Mouse (Mus musculus) C2C12 (cell line): ENCODE results near the gene Pou3f1.

ENCODE experiments used
- CTCF ChIP-seq: IDR thresholded peaks from one replicate; pipeline ENCODE4 v1.5.1; 2011; ENCODE audit not compliant: control insufficient read depth, insufficient read depth, insufficient read length
- USF1 ChIP-seq: IDR thresholded peaks from one replicate; pipeline ENCODE4 v1.6.1; 2011; ENCODE audit warnings: low read depth, mild to moderate bottlenecking, control low read depth, moderate library complexity

DNA sequence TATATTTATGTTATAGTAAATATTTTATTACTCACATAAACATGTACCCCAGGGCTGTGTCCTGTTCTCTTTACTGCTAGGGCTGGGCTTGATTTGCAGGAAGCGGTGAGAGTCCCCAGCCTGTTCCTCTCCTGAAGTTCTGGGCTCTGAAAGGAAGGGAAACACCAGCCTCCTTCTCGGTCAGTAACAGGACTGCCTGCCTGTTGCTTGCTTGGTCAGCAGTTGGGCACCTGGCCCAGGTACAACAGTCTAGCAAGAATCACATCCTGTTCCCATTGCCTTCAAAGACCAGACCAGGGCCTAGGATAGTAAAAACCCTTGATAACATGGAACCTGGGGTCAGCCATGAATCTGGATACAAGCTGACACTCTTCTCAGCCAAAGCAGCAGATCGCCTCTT, 4.0 kb downstream of the Pou3f1 start:
- no peak for TF ChIP-seq USF1
- TF ChIP-seq CTCF = no peak
